Mouse (Mus musculus): ENCODE results near the gene Herc2. TPM values are rescaled to one million over a fixed set of nuclear protein-coding genes. Genes with fewer than 3 reads are reported as not detected.
A peak's percentile ranks its signal among the peaks of the same experiment; 100 is the strongest.
"Not testable (repeated sequence)": the region's sequence is repeated elsewhere in the genome, so short reads cannot be mapped to it uniquely, and the experiment has no call there.

Herc2 gene
- polyA plus RNA-seq (2014; fragmentation: Nextera tagmentation; extraction: Ambion mirVana): 25.3 and 25.4 TPM in 2 replicates

DNA sequence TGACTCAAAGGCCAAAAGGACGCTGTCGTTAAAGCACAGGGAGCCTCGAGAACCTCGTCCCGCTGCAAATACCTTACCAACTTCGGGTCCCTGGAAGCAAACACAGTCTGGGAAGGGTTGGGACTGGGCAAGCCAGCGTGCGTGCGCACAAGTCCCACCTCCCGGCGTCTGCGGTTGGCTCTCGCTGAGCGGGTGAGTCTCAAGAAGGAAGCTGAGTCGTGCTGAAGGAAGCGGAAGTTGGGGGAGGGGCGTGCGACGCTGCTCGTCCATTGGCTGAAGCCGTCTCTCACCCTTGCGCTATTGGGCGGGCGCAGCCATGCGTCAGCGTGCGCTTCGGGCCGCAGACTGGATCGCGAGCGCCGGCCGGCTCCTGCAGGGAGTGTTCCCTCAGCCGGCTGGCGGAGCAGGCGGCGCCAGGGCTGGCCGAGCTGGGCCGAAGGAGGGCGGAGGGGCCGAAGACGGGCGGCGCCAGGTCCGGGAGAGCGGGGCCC is at the start of gene Herc2:
TSS of gene Herc2 (plus strand) at position 366 of the 491 bp plus-strand sequence.
- Histone ChIP-seq H3K4me2 (ENCODE audit: low read length) (peak within 1 kb of the TSS; percentile 74), H3K4me1 (replicated peaks; ENCODE audit: control insufficient read depth, insufficient read depth, low read length) (peaks cover 8% of the 10 kb centered on the region), H3K4me3 (ENCODE audit: low read depth, low read length) (peak within 1 kb of the TSS; percentile 77), H3K27ac (ENCODE audit: low read depth) (peak within 1 kb of the TSS; percentile 82), H3K27me3 (replicated peaks; ENCODE audit: control insufficient read depth, insufficient read depth, low read length) (no peaks in the 10 kb centered on the region), H3K9ac (ENCODE audit: low read length) (peak within 1 kb of the TSS; percentile 68), H3K9me3 (ENCODE audit: control insufficient read depth, low read length) (no peaks in the 10 kb centered on the region), H3K36me3 (ENCODE audit: control insufficient read depth, insufficient read depth, low read length) (no peaks in the 10 kb centered on the region)
- peak; percentile 100 for ATAC-seq (replicated peaks; ENCODE audit: low FRiP score, low TSS enrichment, low read depth)
- DNase-seq (ENCODE audit: low spot score): peak; percentile 96
- WGBS: under 1% methylated on average over 47 of the region's 47 CpGs

DNA sequence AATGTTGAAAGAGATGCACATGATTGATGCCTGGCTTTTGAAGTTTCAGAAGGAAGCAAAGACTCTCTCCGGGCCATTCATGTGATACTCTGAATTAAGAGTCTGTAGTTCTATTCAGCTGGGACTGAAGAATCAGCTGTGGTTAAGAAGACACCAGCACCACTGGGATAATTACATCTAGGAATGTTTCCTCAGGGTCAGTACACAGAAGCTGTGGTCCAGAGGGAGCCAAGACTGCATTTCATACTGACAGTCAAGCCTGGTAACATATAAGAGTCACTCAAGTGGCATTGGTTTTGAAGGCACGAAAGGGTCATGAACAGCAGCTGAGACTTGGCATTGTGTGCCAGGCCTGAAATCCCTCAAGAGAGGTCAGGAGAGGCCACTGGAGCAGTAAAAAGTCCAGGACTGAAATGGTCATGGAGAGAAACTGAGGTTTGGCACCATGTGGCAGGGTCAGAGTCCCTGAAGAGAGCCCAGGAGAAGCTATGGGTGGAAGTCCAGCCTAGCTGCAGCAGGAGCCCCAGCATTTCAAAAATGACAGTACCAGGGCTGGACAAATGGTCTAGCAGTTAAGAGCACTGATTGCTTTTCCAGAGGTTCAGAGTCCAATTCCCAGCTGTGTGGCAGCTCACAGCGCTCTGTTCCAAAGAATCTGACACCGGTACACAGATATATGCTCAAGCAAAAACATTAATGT is 39.5 kb upstream of the Herc2 start:
- H3K27ac ChIP-seq (ENCODE audit: low read depth): no peak overlapping the region
- H3K4me1 ChIP-seq (replicated peaks; ENCODE audit: control insufficient read depth, insufficient read depth, low read length): no peaks in the 10 kb centered on the region
- DNase-seq (ENCODE audit: low spot score): no peak
- WGBS: 87% methylated on average over 4 of the region's 4 CpGs
- no peaks in the 10 kb centered on the region for H3K27me3 ChIP-seq (replicated peaks; ENCODE audit: control insufficient read depth, insufficient read depth, low read length)
- H3K4me3 ChIP-seq (ENCODE audit: low read depth, low read length): no peak overlapping the region
- ATAC-seq (replicated peaks; ENCODE audit: low FRiP score, low TSS enrichment, low read depth): no peak
- no peaks in the 10 kb centered on the region for H3K9me3 ChIP-seq (ENCODE audit: control insufficient read depth, low read length)
- H3K9ac ChIP-seq (ENCODE audit: low read length): no peak overlapping the region
- H3K36me3 ChIP-seq (ENCODE audit: control insufficient read depth, insufficient read depth, low read length): no peaks in the 10 kb centered on the region
- no peak overlapping the region for H3K4me2 ChIP-seq (ENCODE audit: low read length)

DNA sequence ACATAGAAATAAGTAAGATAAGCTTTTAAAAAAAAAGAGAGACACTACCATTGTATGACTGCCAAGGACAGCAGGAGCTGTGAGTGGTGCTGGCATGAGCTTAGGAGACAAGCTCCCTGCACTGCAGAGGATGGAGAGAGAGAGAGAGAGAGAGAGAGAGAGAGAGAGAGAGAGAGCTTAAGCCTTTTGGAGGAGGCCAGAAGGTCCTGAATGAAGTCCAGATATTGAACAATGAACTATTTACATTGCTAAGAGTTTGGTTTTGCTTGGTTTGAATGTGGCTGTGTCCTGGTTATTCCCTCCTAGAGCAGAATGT is 39.0 kb upstream of the Herc2 start:
- Histone ChIP-seq H3K27me3 (replicated peaks; ENCODE audit: control insufficient read depth, insufficient read depth, low read length) (no peaks in the 10 kb centered on the region), H3K27ac (ENCODE audit: low read depth) (no peak overlapping the region), H3K9ac (ENCODE audit: low read length) (no peak overlapping the region), H3K9me3 (ENCODE audit: control insufficient read depth, low read length) (no peaks in the 10 kb centered on the region), H3K4me2 (ENCODE audit: low read length) (no peak overlapping the region), H3K4me3 (ENCODE audit: low read depth, low read length) (no peak overlapping the region), H3K36me3 (ENCODE audit: control insufficient read depth, insufficient read depth, low read length) (no peaks in the 10 kb centered on the region), H3K4me1 (replicated peaks; ENCODE audit: control insufficient read depth, insufficient read depth, low read length) (no peaks in the 10 kb centered on the region)
- ATAC-seq (replicated peaks; ENCODE audit: low FRiP score, low TSS enrichment, low read depth) (no peak), DNase-seq (ENCODE audit: low spot score) (no peak)

DNA sequence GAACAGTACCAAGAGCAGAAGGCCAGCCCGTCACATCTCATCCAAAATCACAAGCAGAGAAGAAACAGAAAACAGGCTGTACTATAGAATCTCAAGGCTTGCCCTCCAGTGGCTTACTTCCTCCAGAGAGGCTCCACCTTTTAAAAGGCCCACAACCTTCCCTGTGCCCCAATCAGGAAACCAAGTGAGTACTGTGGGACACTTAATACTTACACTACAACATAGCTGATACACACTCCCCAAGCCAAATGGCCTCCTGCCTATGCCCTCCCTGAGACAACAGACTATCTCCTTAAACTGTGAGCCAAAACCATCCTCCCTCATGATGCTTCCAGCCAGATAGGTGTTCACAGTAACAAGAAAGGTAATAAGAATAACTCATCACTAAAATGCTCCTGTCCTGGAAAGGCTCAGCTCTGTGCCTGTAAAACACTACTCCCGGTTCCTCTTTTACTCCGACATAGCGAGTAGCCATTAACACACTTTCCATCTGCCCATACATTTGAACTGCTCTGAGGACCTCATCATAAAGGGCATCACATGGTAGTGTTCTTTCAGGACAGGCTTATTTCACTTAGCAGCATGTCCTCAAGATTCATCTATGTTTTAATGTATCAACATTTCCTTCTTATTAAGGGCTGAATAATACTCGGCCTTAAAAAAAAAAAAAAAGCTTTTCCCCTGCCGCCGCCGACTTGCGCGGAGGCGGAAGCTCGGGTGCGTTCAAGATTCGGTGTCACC is 36.6 kb upstream of the Herc2 start:
- ATAC-seq (replicated peaks; ENCODE audit: low FRiP score, low TSS enrichment, low read depth) (no peak), DNase-seq (ENCODE audit: low spot score) (no peak)
- no peaks in the 10 kb centered on the region for H3K9me3 ChIP-seq (ENCODE audit: control insufficient read depth, low read length)
- WGBS: 97% methylated on average over 14 of the region's 14 CpGs
- H3K4me2 ChIP-seq (ENCODE audit: low read length): no peak overlapping the region
- no peak overlapping the region for H3K4me3 ChIP-seq (ENCODE audit: low read depth, low read length)
- peaks cover 2% of the 10 kb centered on the region; the same call in 1 of the 2 replicates for H3K4me1 ChIP-seq (replicated peaks; ENCODE audit: control insufficient read depth, insufficient read depth, low read length)
- H3K27me3 ChIP-seq (replicated peaks; ENCODE audit: control insufficient read depth, insufficient read depth, low read length): no peaks in the 10 kb centered on the region
- no peak overlapping the region for H3K9ac ChIP-seq (ENCODE audit: low read length)
- H3K36me3 ChIP-seq (ENCODE audit: control insufficient read depth, insufficient read depth, low read length): no peaks in the 10 kb centered on the region
- H3K27ac ChIP-seq (ENCODE audit: low read depth): no peak overlapping the region

DNA sequence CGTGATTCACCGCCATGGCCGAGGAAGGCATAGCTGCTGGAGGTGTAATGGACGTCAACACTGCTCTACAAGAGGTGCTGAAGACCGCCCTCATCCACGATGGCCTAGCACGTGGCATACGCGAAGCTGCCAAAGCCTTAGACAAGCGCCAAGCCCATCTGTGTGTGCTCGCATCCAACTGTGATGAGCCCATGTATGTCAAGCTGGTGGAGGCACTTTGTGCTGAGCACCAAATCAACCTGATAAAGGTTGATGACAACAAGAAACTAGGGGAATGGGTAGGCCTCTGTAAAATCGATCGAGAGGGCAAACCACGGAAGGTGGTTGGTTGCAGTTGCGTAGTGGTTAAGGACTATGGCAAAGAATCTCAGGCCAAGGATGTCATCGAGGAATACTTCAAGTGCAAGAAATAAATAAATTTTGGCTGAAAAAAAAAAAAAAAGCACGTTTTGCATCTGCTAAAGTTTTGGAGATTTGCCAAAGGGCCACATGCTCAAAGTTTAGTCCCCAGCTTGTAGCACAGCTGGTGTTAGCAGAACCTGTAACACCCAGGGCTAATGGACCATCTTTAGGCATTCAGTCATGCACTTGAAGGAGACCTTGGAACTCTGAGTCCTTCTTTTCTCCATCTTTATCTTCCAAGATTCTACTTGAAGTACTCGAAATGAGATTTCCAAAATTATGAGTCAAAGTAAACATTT is 35.8 kb upstream of the Herc2 start:
- not testable (repeated sequence) for H3K4me1 ChIP-seq (replicated peaks; ENCODE audit: control insufficient read depth, insufficient read depth, low read length); H3K36me3 ChIP-seq (ENCODE audit: control insufficient read depth, insufficient read depth, low read length); H3K9me3 ChIP-seq (ENCODE audit: control insufficient read depth, low read length); H3K9ac ChIP-seq (ENCODE audit: low read length); ATAC-seq (replicated peaks; ENCODE audit: low FRiP score, low TSS enrichment, low read depth); H3K4me3 ChIP-seq (ENCODE audit: low read depth, low read length); DNase-seq (ENCODE audit: low spot score); H3K4me2 ChIP-seq (ENCODE audit: low read length); H3K27me3 ChIP-seq (replicated peaks; ENCODE audit: control insufficient read depth, insufficient read depth, low read length); H3K27ac ChIP-seq (ENCODE audit: low read depth)
- 85% methylated on average over 6 of the region's 18 CpGs for WGBS

DNA sequence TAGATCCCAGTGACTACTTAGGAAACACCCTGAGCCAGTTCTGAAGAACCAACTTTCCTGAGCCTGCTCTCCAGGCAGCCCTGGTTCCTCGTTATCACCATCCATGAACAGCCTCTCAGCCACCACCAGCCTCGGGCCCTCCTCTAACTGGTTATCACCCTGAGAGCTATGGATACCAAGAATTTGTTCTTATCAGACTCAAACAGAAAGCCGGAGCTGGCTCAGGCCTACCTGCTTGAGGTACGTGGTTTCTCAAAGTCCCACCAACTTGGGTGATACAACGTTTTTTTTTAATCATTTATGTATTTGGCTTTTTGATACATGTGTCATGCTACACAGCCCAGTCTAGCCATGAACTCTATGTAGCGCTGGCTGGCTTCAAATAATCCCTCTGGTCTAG is 34.8 kb upstream of the Herc2 start:
- ATAC-seq (replicated peaks; ENCODE audit: low FRiP score, low TSS enrichment, low read depth): no peak
- Histone ChIP-seq H3K36me3 (ENCODE audit: control insufficient read depth, insufficient read depth, low read length) (no peaks in the 10 kb centered on the region), H3K9ac (ENCODE audit: low read length) (no peak overlapping the region), H3K27ac (ENCODE audit: low read depth) (no peak overlapping the region), H3K4me2 (ENCODE audit: low read length) (no peak overlapping the region), H3K27me3 (replicated peaks; ENCODE audit: control insufficient read depth, insufficient read depth, low read length) (no peaks in the 10 kb centered on the region), H3K4me1 (replicated peaks; ENCODE audit: control insufficient read depth, insufficient read depth, low read length) (peaks cover 5% of the 10 kb centered on the region; the same call in 1 of the 2 replicates), H3K9me3 (ENCODE audit: control insufficient read depth, low read length) (no peaks in the 10 kb centered on the region), H3K4me3 (ENCODE audit: low read depth, low read length) (no peak overlapping the region)
- DNase-seq (ENCODE audit: low spot score): no peak
- 82% methylated on average over 6 of the region's 6 CpGs for WGBS

DNA sequence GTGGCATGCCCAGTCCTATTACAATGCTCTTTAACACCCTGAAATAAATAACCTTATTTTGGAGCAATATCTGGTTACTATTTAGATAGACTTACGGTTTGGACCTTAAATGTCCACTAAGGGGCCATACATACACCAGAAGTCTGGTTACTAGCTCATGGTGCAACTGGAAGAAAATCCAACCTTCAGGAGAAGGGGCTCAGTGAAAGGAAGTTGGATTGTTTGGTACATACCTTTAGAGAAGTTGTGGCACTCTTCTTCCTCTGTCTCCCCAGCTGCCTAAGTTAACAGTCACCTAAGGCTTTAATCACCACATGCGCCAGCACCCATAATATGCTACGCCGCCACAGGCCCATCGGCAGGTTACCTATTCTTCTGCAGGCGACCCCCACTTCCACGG is 34.2 kb upstream of the Herc2 start:
- 93% methylated on average over 7 of the region's 7 CpGs for WGBS
- no peak overlapping the region for H3K9ac ChIP-seq (ENCODE audit: low read length)
- no peak for ATAC-seq (replicated peaks; ENCODE audit: low FRiP score, low TSS enrichment, low read depth)

GRCm38 (mm10) chr7:56017761-56018160 is 32.2 kb upstream of the Herc2 start:
- H3K9ac ChIP-seq (ENCODE audit: low read length): no peak overlapping the region
- H3K4me1 ChIP-seq (replicated peaks; ENCODE audit: control insufficient read depth, insufficient read depth, low read length): peaks cover 5% of the 10 kb centered on the region; the same call in 1 of the 2 replicates
- no peaks in the 10 kb centered on the region for H3K27me3 ChIP-seq (replicated peaks; ENCODE audit: control insufficient read depth, insufficient read depth, low read length)
- ATAC-seq (replicated peaks; ENCODE audit: low FRiP score, low TSS enrichment, low read depth) (no peak), DNase-seq (ENCODE audit: low spot score) (no peak)
- no peaks in the 10 kb centered on the region for H3K36me3 ChIP-seq (ENCODE audit: control insufficient read depth, insufficient read depth, low read length)
- no peak overlapping the region for H3K4me3 ChIP-seq (ENCODE audit: low read depth, low read length)
- H3K4me2 ChIP-seq (ENCODE audit: low read length): no peak overlapping the region
- WGBS: 68% methylated on average over 3 of the region's 3 CpGs
- no peak overlapping the region for H3K27ac ChIP-seq (ENCODE audit: low read depth)
- no peaks in the 10 kb centered on the region for H3K9me3 ChIP-seq (ENCODE audit: control insufficient read depth, low read length)

More for the DNA sequence above, 34.2 kb upstream of the Herc2 start:
- Histone ChIP-seq H3K4me2 (ENCODE audit: low read length) (no peak overlapping the region), H3K4me3 (ENCODE audit: low read depth, low read length) (no peak overlapping the region), H3K27ac (ENCODE audit: low read depth) (no peak overlapping the region), H3K36me3 (ENCODE audit: control insufficient read depth, insufficient read depth, low read length) (no peaks in the 10 kb centered on the region), H3K9me3 (ENCODE audit: control insufficient read depth, low read length) (no peaks in the 10 kb centered on the region), H3K27me3 (replicated peaks; ENCODE audit: control insufficient read depth, insufficient read depth, low read length) (no peaks in the 10 kb centered on the region), H3K4me1 (replicated peaks; ENCODE audit: control insufficient read depth, insufficient read depth, low read length) (peaks cover 5% of the 10 kb centered on the region; the same call in 1 of the 2 replicates)
- DNase-seq (ENCODE audit: low spot score): no peak

All from intestine, embryonic 14.5 days (tissue).